In genomic region chr8:10017231-10017630, GRCm38 (mm10) we compare ENCODE assay signal across 9 mouse cellular contexts. TPM values are rescaled to one million over a fixed set of nuclear protein-coding genes. Genes with fewer than 3 reads are reported as not detected.
A peak's percentile ranks its signal among the peaks of the same experiment; 100 is the strongest.
DNase-seq lines count a peak whose midpoint lies in the region; ATAC-seq lines count a peak whose summit lies in the region.
"Had no signal": no experiment of that assay in that cellular context is flagged by ENCODE, and none has a peak within 500 bp of the region (broad histone marks: within the 10 kb centered on the region; RNA-seq: fewer than 3 reads in every experiment).

No protein-coding gene starts in this region.

- ATAC-seq in midbrain, embryonic 14.5 days (ENCODE audit: low FRiP score, low TSS enrichment) = no peak
- ATAC-seq in midbrain, embryonic 11.5 days (ENCODE audit: low FRiP score) = no peak

- no peak overlapping the region for H3K9ac ChIP-seq in midbrain, embryonic 14.5 days (replicated peaks; ENCODE audit: low read length)
- no peak overlapping the region for H3K9ac ChIP-seq in midbrain, embryonic 11.5 days (ENCODE audit: low read length)
- H3K9ac ChIP-seq: hindbrain, embryonic 15.5 days; lung, embryonic 15.5 days had no signal

- no peak overlapping the region for H3K4me2 ChIP-seq in midbrain, embryonic 14.5 days (ENCODE audit: low read length)
- H3K4me2 ChIP-seq in midbrain, embryonic 11.5 days = no peak overlapping the region
- H3K4me2 ChIP-seq: hindbrain, embryonic 15.5 days; lung, embryonic 15.5 days had no signal

- no peaks in the 10 kb centered on the region for H3K4me1 ChIP-seq in midbrain, embryonic 14.5 days (ENCODE audit: control insufficient read depth, insufficient read depth, low read length)
- no peaks in the 10 kb centered on the region for H3K4me1 ChIP-seq in midbrain, embryonic 11.5 days (ENCODE audit: control insufficient read depth, insufficient read depth, low read length)
- H3K4me1 ChIP-seq: hindbrain, embryonic 15.5 days; lung, embryonic 15.5 days had no signal

- H3K27me3 ChIP-seq in midbrain, embryonic 14.5 days (ENCODE audit: control insufficient read depth, insufficient read depth, low read length) = no peaks in the 10 kb centered on the region
- no peaks in the 10 kb centered on the region for H3K27me3 ChIP-seq in midbrain, embryonic 11.5 days (ENCODE audit: control insufficient read depth, insufficient read depth, low read length)
- H3K27me3 ChIP-seq: hindbrain, embryonic 15.5 days; lung, embryonic 15.5 days had no signal

- no peak overlapping the region for H3K4me3 ChIP-seq in midbrain, embryonic 14.5 days (replicated peaks; ENCODE audit: low read depth, low read length)
- H3K4me3 ChIP-seq in midbrain, embryonic 11.5 days (ENCODE audit: low read depth, low read length) = no peak overlapping the region
- H3K4me3 ChIP-seq: hindbrain, embryonic 15.5 days; lung, embryonic 15.5 days had no signal

- whole genome bisulfite sequencing in midbrain, embryonic 14.5 days = 48% methylated on average over 3 of the region's 3 CpGs
- WGBS in midbrain, embryonic 11.5 days = 86% methylated on average over 3 of the region's 3 CpGs

- peak; percentile 37 to 58 for DNase-seq in heart, adult 18-20 months
- no peak for DNase-seq in heart, postnatal 25 days (ENCODE audit: low spot score)
- peak; percentile 76 for DNase-seq in midbrain, embryonic 14.5 days
- DNase-seq in midbrain, embryonic 11.5 days (ENCODE audit: low spot score, missing footprints) = no peak
- DNase-seq in layer of hippocampus, postnatal 10 days (ENCODE audit: low spot score in 2 of 2) = peak; percentile 33 to 37
- DNase-seq in telencephalon, adult 2 months (ENCODE audit: low read depth, low spot score) = peak; percentile 32
- DNase-seq in Muller cell, postnatal 12 days (ENCODE audit: inconsistent ontology term) = no peak

- H3K36me3 ChIP-seq in midbrain, embryonic 14.5 days (ENCODE audit: control insufficient read depth, insufficient read depth, low read length) = no peaks in the 10 kb centered on the region
- H3K36me3 ChIP-seq in midbrain, embryonic 11.5 days (ENCODE audit: control insufficient read depth, insufficient read depth, low read length) = no peaks in the 10 kb centered on the region
- H3K36me3 ChIP-seq: hindbrain, embryonic 15.5 days; lung, embryonic 15.5 days had no signal

- no peaks in the 10 kb centered on the region for H3K9me3 ChIP-seq in midbrain, embryonic 14.5 days (ENCODE audit: control insufficient read depth, low read length)
- no peaks in the 10 kb centered on the region for H3K9me3 ChIP-seq in midbrain, embryonic 11.5 days (ENCODE audit: control insufficient read depth, low read length)
- H3K9me3 ChIP-seq: hindbrain, embryonic 15.5 days; lung, embryonic 15.5 days had no signal

- no peak overlapping the region for H3K27ac ChIP-seq in midbrain, embryonic 14.5 days (replicated peaks; ENCODE audit: low read depth, low read length)
- no peak overlapping the region for H3K27ac ChIP-seq in midbrain, embryonic 11.5 days (ENCODE audit: low read depth, low read length)
- H3K27ac ChIP-seq: hindbrain, embryonic 15.5 days; lung, embryonic 15.5 days had no signal

- intact Hi-C loops in heart, postnatal 25 days (cut with DNase I) = no loop called here

RNA-seq across cellular contexts. Expression of gene Tnfsf13b, which starts 11.0 kb away (rescaled TPM):
- 1 to 10 TPM; 4.5 to 6.0 TPM for total RNA-seq in heart, adult 18-20 months (2021)
- 1 to 10 TPM; 4.2 to 4.4 TPM for total RNA-seq in heart, postnatal 25 days (2021)
- polyA plus RNA-seq in midbrain, embryonic 14.5 days (2014; fragmentation: Nextera tagmentation; extraction: Ambion mirVana) = 0.12 and 0.18 TPM in 2 replicates
- 0.19 TPM in 2 replicates for polyA plus RNA-seq in midbrain, embryonic 11.5 days (2014; fragmentation: Nextera tagmentation; extraction: Ambion mirVana)
- 1 to 10 TPM; 2.6 to 2.8 TPM for total RNA-seq in layer of hippocampus, postnatal 10 days (2021)

RNA-seq across cellular contexts. Expression of gene Abhd13, which starts 39.7 kb away (rescaled TPM):
- total RNA-seq in heart, adult 18-20 months (2021) = 1 to 10 TPM; 9.2 to 9.3 TPM
- total RNA-seq in heart, postnatal 25 days (2021) = 10 to 100 TPM; 11.3 to 13.0 TPM
- 12.5 and 20.0 TPM in 2 replicates for polyA plus RNA-seq in midbrain, embryonic 14.5 days (2014; fragmentation: Nextera tagmentation; extraction: Ambion mirVana)
- polyA plus RNA-seq in midbrain, embryonic 11.5 days (2014; fragmentation: Nextera tagmentation; extraction: Ambion mirVana) = 22.8 and 22.9 TPM in 2 replicates
- total RNA-seq in layer of hippocampus, postnatal 10 days (2021) = 10 to 100 TPM; 29.4 TPM

RNA-seq across cellular contexts. Expression of gene Lig4, which starts 39.7 kb away (rescaled TPM):
- total RNA-seq in heart, adult 18-20 months (2021) = 1 to 10 TPM; 4.9 to 5.2 TPM
- 1 to 10 TPM; 5.0 to 5.1 TPM for total RNA-seq in heart, postnatal 25 days (2021)
- polyA plus RNA-seq in midbrain, embryonic 14.5 days (2014; fragmentation: Nextera tagmentation; extraction: Ambion mirVana) = 7.4 and 13.5 TPM in 2 replicates
- 10.3 and 11.2 TPM in 2 replicates for polyA plus RNA-seq in midbrain, embryonic 11.5 days (2014; fragmentation: Nextera tagmentation; extraction: Ambion mirVana)
- total RNA-seq in layer of hippocampus, postnatal 10 days (2021) = 10 to 100 TPM; 11.7 to 12.9 TPM

Comparison
In these comparisons a context has a peak if more than half of its experiments do, and no peak if none do; other contexts are left out.
1. DNase-seq: peak in heart, adult 18-20 months (2 of 2), midbrain, embryonic 14.5 days (single experiment), layer of hippocampus, postnatal 10 days (2 of 2) and telencephalon, adult 2 months (single experiment); none in heart, postnatal 25 days (single experiment), midbrain, embryonic 11.5 days (single experiment) and Muller cell, postnatal 12 days (single experiment).